Mouse (Mus musculus) intestine, embryonic 15.5 days (tissue): ENCODE measurements around the gene Camkmt. TPM values are rescaled to one million over a fixed set of nuclear protein-coding genes. Genes with fewer than 3 reads are reported as not detected.

Source experiments
- ATAC-seq: fragments of 200-750 bp; cut with Nextera tagmentation; 2 replicates; pipeline ENCODE4 v1.8.0; 2017; ENCODE audit warnings: moderate TSS enrichment, moderate library complexity
- H3K27ac ChIP-seq: fragments of 300-500 bp; sonication (generic); 2 replicates; pipeline ENCODE4 v1.5.1; 2015; ENCODE audit warnings: mild to moderate bottlenecking, inconsistent platforms
- H3K27me3 ChIP-seq: fragments of 300-500 bp; sonication (generic); replicated peaks from 2 replicates; pipeline ENCODE4 v1.6.1; 2015; ENCODE audit warnings: inconsistent platforms
- H3K36me3 ChIP-seq: fragments of 300-500 bp; sonication (generic); 2 replicates; pipeline ENCODE4 v1.6.1; 2015; ENCODE audit warnings: inconsistent platforms
- H3K4me1 ChIP-seq: fragments of 300-500 bp; sonication (generic); replicated peaks from 2 replicates; pipeline ENCODE4 v1.6.1; 2015; ENCODE audit warnings: inconsistent platforms
- H3K4me2 ChIP-seq: fragments of 300-500 bp; sonication (generic); replicated peaks from 2 replicates; pipeline ENCODE4 v1.6.1; 2015; ENCODE audit warnings: mild to moderate bottlenecking, inconsistent platforms
- H3K4me3 ChIP-seq: fragments of 300-500 bp; sonication (generic); replicated peaks from 2 replicates; pipeline ENCODE4 v1.5.1; 2015; ENCODE audit warnings: inconsistent platforms
- H3K9ac ChIP-seq: fragments of 300-500 bp; sonication (generic); 2 replicates; pipeline ENCODE4 v1.6.1; 2015; ENCODE audit warnings: inconsistent platforms
- H3K9me3 ChIP-seq: fragments of 300-500 bp; sonication (generic); 2 replicates; pipeline ENCODE4 v1.6.1; 2016; ENCODE audit warnings: inconsistent platforms
- WGBS: fragments of 180-500 bp; shearing (Covaris S2); methylation state at CpG from one replicate; pipeline ENCODE4 v1.1.7; 2015; 5-methylcytosine and 5-hydroxymethylcytosine counted together
- polyA plus RNA-seq: library from polyadenylated mRNA; unstranded; fragments of >200 nt; fragmentation: Nextera tagmentation; extraction: Ambion mirVana; gene quantifications from 2 replicates; pipeline ENCODE4 v1.2.1, GENCODE M21; 2015

Camkmt gene
- 14.8 and 17.4 TPM in 2 replicates for polyA plus RNA-seq

GRCm38 (mm10) chr17:85090120-85091099 is at the start of gene Camkmt, which contains the start of gene Prepl:
Gene Camkmt, plus strand, starts transcription at chr17:85090552.
Gene Prepl, minus strand, starts transcription at chr17:85090241.
- Histone ChIP-seq H3K36me3 (no peaks in the 10 kb centered on the region), H3K27ac (peak within 1 kb of the TSS; percentile 90), H3K4me1 (peaks cover 4% of the 10 kb centered on the region; the same call in 1 of the 2 replicates), H3K9ac (peak within 1 kb of the TSS; percentile 87), H3K4me2 (peak within 1 kb of the TSS; percentile 69), H3K4me3 (peak within 1 kb of the TSS; percentile 98), H3K9me3 (no peaks in the 10 kb centered on the region), H3K27me3 (no peaks in the 10 kb centered on the region)
- peak; percentile 99 for ATAC-seq
- WGBS, result under 1% methylated on average over 63 of the region's 63 CpGs

GRCm38 (mm10) chr17:85040913-85041312 is 49.4 kb upstream of the Camkmt start:
- Histone ChIP-seq H3K4me2 (no peak overlapping the region; the same call in 1 of the 2 replicates), H3K27me3 (no peaks in the 10 kb centered on the region), H3K4me1 (peaks cover 4% of the 10 kb centered on the region; the same call in 1 of the 2 replicates), H3K9ac (no peak overlapping the region), H3K9me3 (no peaks in the 10 kb centered on the region), H3K36me3 (no peaks in the 10 kb centered on the region), H3K4me3 (no peak overlapping the region), H3K27ac (peak overlapping the region; percentile 61; the same call in 1 of the 2 replicates)
- ATAC-seq, result peak; percentile 87
- WGBS, result 48% methylated on average over 7 of the region's 7 CpGs

- Histone ChIP-seq H3K4me3 (no peak overlapping the region), H3K27me3 (no peaks in the 10 kb centered on the region), H3K4me2 (no peak overlapping the region), H3K9me3 (no peaks in the 10 kb centered on the region), H3K36me3 (no peaks in the 10 kb centered on the region), H3K4me1 (peaks cover 4% of the 10 kb centered on the region; the same call in 1 of the 2 replicates), H3K27ac (peak overlapping the region; percentile 23; the same call in 1 of the 2 replicates), H3K9ac (no peak overlapping the region)
- no peak for ATAC-seq
- 56% methylated on average over 6 of the region's 6 CpGs for WGBS
Observed at GRCm38 (mm10) chr17:85042419-85042818, 47.9 kb upstream of the Camkmt start.

- Histone ChIP-seq H3K27me3 (no peaks in the 10 kb centered on the region), H3K36me3 (no peaks in the 10 kb centered on the region), H3K9me3 (no peaks in the 10 kb centered on the region), H3K4me3 (no peak overlapping the region), H3K4me2 (no peak overlapping the region), H3K4me1 (peaks cover 4% of the 10 kb centered on the region; the same call in 1 of the 2 replicates), H3K9ac (no peak overlapping the region), H3K27ac (peak overlapping the region; percentile 48)
- 55% methylated on average over 6 of the region's 6 CpGs for WGBS
- ATAC-seq, result peak; percentile 78
Observed at GRCm38 (mm10) chr17:85043404-85043816, 46.9 kb upstream of the Camkmt start.

GRCm38 (mm10) chr17:85044466-85044865 is 45.9 kb upstream of the Camkmt start:
- no peak for ATAC-seq
- Histone ChIP-seq H3K9me3 (no peaks in the 10 kb centered on the region), H3K4me2 (no peak overlapping the region), H3K9ac (no peak overlapping the region), H3K36me3 (no peaks in the 10 kb centered on the region), H3K27ac (no peak overlapping the region), H3K27me3 (no peaks in the 10 kb centered on the region), H3K4me1 (peaks cover 4% of the 10 kb centered on the region; the same call in 1 of the 2 replicates), H3K4me3 (no peak overlapping the region)
- WGBS, result 82% methylated on average over 5 of the region's 5 CpGs

GRCm38 (mm10) chr17:85045160-85045559 is 45.2 kb upstream of the Camkmt start:
- Histone ChIP-seq H3K36me3 (no peaks in the 10 kb centered on the region), H3K27ac (no peak overlapping the region), H3K9ac (no peak overlapping the region), H3K4me2 (no peak overlapping the region), H3K4me3 (no peak overlapping the region), H3K4me1 (peaks cover 4% of the 10 kb centered on the region; the same call in 1 of the 2 replicates), H3K27me3 (no peaks in the 10 kb centered on the region), H3K9me3 (no peaks in the 10 kb centered on the region)
- WGBS, result 83% methylated on average over 12 of the region's 12 CpGs
- no peak for ATAC-seq

GRCm38 (mm10) chr17:85048379-85048778 is 42.0 kb upstream of the Camkmt start:
- WGBS, result 91% methylated on average over 5 of the region's 5 CpGs
- no peak overlapping the region for H3K4me2 ChIP-seq
- H3K27ac ChIP-seq, result no peak overlapping the region
- no peaks in the 10 kb centered on the region for H3K36me3 ChIP-seq
- 0 out of 2 replicates have a peak, but pooled peaks cover 4% of the 10 kb centered on the region for H3K4me1 ChIP-seq
- H3K9me3 ChIP-seq, result no peaks in the 10 kb centered on the region
- H3K27me3 ChIP-seq, result no peaks in the 10 kb centered on the region
- no peak for ATAC-seq
- no peak overlapping the region for H3K9ac ChIP-seq
- no peak overlapping the region for H3K4me3 ChIP-seq

- H3K4me2 ChIP-seq, result no peak overlapping the region
- no peaks in the 10 kb centered on the region for H3K27me3 ChIP-seq
- H3K36me3 ChIP-seq, result no peaks in the 10 kb centered on the region; the same call in 1 of the 2 replicates
- H3K4me3 ChIP-seq, result no peak overlapping the region
- 90% methylated on average over 7 of the region's 7 CpGs for WGBS
- no peaks in the 10 kb centered on the region for H3K4me1 ChIP-seq
- ATAC-seq, result no peak
- no peak overlapping the region for H3K27ac ChIP-seq
- H3K9ac ChIP-seq, result no peak overlapping the region
- H3K9me3 ChIP-seq, result no peaks in the 10 kb centered on the region
Observed at GRCm38 (mm10) chr17:85058276-85058675, 32.1 kb upstream of the Camkmt start.

- Histone ChIP-seq H3K36me3 (peaks cover 5% of the 10 kb centered on the region), H3K27me3 (no peaks in the 10 kb centered on the region), H3K27ac (no peak overlapping the region), H3K4me3 (no peak overlapping the region), H3K9me3 (no peaks in the 10 kb centered on the region), H3K4me1 (no peaks in the 10 kb centered on the region), H3K4me2 (no peak overlapping the region), H3K9ac (no peak overlapping the region)
- ATAC-seq, result no peak
- WGBS, result 92% methylated on average over 6 of the region's 6 CpGs
Observed at GRCm38 (mm10) chr17:85059136-85059535, 31.2 kb upstream of the Camkmt start.

GRCm38 (mm10) chr17:85063560-85063959 is 26.8 kb upstream of the Camkmt start:
- Histone ChIP-seq H3K9me3 (no peaks in the 10 kb centered on the region), H3K27me3 (no peaks in the 10 kb centered on the region), H3K9ac (no peak overlapping the region), H3K4me1 (no peaks in the 10 kb centered on the region), H3K4me2 (no peak overlapping the region), H3K4me3 (no peak overlapping the region), H3K27ac (no peak overlapping the region), H3K36me3 (peaks cover 5% of the 10 kb centered on the region)
- ATAC-seq, result no peak
- WGBS, result 89% methylated on average over 7 of the region's 7 CpGs

- WGBS, result 95% methylated on average over 7 of the region's 7 CpGs
- peaks cover 14% of the 10 kb centered on the region for H3K36me3 ChIP-seq
- ATAC-seq, result no peak
- H3K4me2 ChIP-seq, result no peak overlapping the region
- no peaks in the 10 kb centered on the region for H3K9me3 ChIP-seq
- H3K27ac ChIP-seq, result no peak overlapping the region
- H3K27me3 ChIP-seq, result no peaks in the 10 kb centered on the region
- no peak overlapping the region for H3K9ac ChIP-seq
- H3K4me1 ChIP-seq, result no peaks in the 10 kb centered on the region
- no peak overlapping the region for H3K4me3 ChIP-seq
Observed at GRCm38 (mm10) chr17:85067331-85067730, 23.0 kb upstream of the Camkmt start.

GRCm38 (mm10) chr17:85070658-85071057 is 19.7 kb upstream of the Camkmt start:
- WGBS, result 84% methylated on average over 6 of the region's 6 CpGs
- Histone ChIP-seq H3K27me3 (no peaks in the 10 kb centered on the region), H3K27ac (no peak overlapping the region), H3K4me2 (no peak overlapping the region), H3K9me3 (no peaks in the 10 kb centered on the region), H3K4me3 (no peak overlapping the region), H3K36me3 (peaks cover 9% of the 10 kb centered on the region; the same call in 1 of the 2 replicates), H3K9ac (no peak overlapping the region), H3K4me1 (no peaks in the 10 kb centered on the region)
- no peak for ATAC-seq
